Mouse (Mus musculus): ENCODE results near the gene Ccdc89.

DNA sequence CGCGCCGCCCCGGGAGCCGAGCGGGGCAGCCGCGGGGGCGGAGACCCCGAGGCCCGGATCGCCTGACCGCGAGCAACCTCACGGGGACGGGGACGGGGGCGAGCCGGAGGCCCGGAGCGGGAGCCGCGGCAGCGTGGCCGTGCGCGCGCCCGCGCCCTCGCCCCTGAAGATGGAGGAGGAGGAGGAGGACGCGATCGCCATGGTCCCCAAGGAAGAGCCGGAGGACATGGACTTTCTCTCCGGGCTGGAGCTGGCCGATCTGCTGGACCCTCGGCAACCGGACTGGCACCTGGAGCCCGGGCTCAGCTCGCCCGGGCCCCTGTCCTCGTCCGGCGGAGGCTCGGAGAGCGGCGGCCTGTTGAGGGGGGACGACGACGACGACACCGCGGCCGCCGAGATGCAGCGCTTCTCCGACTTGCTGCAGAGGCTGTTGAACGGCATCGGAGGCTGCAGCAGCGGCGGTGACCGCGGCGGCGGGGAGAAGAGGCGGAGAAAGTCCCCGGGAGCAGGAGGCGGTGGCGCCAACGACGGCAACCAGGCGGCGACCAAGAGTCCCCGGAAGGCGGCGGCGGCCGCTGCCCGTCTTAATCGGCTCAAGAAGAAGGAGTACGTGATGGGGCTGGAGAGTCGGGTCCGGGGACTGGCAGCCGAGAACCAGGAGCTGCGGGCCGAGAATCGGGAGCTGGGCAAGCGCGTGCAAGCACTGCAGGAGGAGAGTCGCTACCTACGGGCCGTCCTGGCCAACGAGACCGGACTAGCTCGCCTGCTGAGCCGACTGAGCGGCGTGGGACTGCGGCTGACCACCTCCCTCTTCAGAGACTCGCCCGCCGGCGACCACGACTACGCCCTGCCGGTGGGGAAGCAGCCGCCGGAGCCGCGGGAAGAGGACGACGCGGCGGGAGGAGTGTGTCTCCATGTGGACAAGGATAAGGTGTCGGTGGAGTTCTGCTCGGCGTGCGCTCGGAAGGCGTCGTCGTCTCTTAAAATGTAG, 17.0 kb downstream of the Ccdc89 start:
- TF ChIP-seq CTCF (IDR thresholded peaks at IDR 0.05; ENCODE audit: low read depth) (peak; percentile 72), EP300 (IDR thresholded peaks at IDR 0.05; ENCODE audit: low read depth) (no peak; the same call in 1 of the 2 replicates)

All from liver, embryonic 14.5 days (tissue).